Mouse (Mus musculus) heart, embryonic 13.5 days (tissue): ENCODE data around the gene Lce1l. TPM values are rescaled to one million over a fixed set of nuclear protein-coding genes. Genes with fewer than 3 reads are reported as not detected.
"Not testable (repeated sequence)": the region's sequence is repeated elsewhere in the genome, so short reads cannot be mapped to it uniquely, and the experiment has no call there.

Experiments
- ATAC-seq: fragments of 200-750 bp; cut with Nextera tagmentation; 2 replicates; pipeline ENCODE4 v1.8.0; 2017; ENCODE audit warnings: moderate TSS enrichment; ENCODE audit not compliant: insufficient number of reproducible peaks, low FRiP score, low TSS enrichment; ENCODE audit errors: extremely low read depth
- H3K27ac ChIP-seq: fragments of 300-500 bp; sonication (generic); replicated peaks from 2 replicates; pipeline ENCODE4 v1.5.1; 2015; ENCODE audit warnings: moderate library complexity, mild to moderate bottlenecking, inconsistent platforms
- H3K27me3 ChIP-seq: fragments of 300-500 bp; sonication (generic); replicated peaks from 2 replicates; pipeline ENCODE4 v1.6.1; 2015; ENCODE audit warnings: mild to moderate bottlenecking, inconsistent platforms
- H3K36me3 ChIP-seq: fragments of 300-500 bp; sonication (generic); 2 replicates; pipeline ENCODE4 v1.6.1; 2015; ENCODE audit warnings: mild to moderate bottlenecking, inconsistent platforms
- H3K4me1 ChIP-seq: fragments of 300-500 bp; sonication (generic); 2 replicates; pipeline ENCODE4 v1.6.1; 2015; ENCODE audit warnings: inconsistent platforms
- H3K4me2 ChIP-seq: fragments of 300-500 bp; sonication (generic); 2 replicates; pipeline ENCODE4 v1.6.1; 2015; ENCODE audit warnings: inconsistent platforms, mild to moderate bottlenecking, moderate library complexity
- H3K4me3 ChIP-seq: fragments of 300-500 bp; sonication (generic); 2 replicates; pipeline ENCODE4 v1.5.1; 2015; ENCODE audit warnings: moderate library complexity, mild to moderate bottlenecking, inconsistent platforms
- H3K9ac ChIP-seq: fragments of 300-500 bp; sonication (generic); 2 replicates; pipeline ENCODE4 v1.6.1; 2015; ENCODE audit warnings: inconsistent platforms, mild to moderate bottlenecking, moderate library complexity
- H3K9me3 ChIP-seq: fragments of 300-500 bp; sonication (generic); 2 replicates; pipeline ENCODE4 v1.6.1; 2016; ENCODE audit warnings: inconsistent platforms
- WGBS: fragments of 180-500 bp; shearing (Covaris S2); methylation state at CpG from one replicate; pipeline ENCODE4 v1.1.7; 2015; ENCODE audit warnings: mixed read lengths; 5-methylcytosine and 5-hydroxymethylcytosine counted together
- polyA plus RNA-seq: library from polyadenylated mRNA; unstranded; fragments of >200 nt; fragmentation: Nextera tagmentation; extraction: Ambion mirVana; gene quantifications from 2 replicates; pipeline ENCODE4 v1.2.1, GENCODE M21; 2015

Lce1l gene
- polyA plus RNA-seq: not detected in 2 replicates

DNA sequence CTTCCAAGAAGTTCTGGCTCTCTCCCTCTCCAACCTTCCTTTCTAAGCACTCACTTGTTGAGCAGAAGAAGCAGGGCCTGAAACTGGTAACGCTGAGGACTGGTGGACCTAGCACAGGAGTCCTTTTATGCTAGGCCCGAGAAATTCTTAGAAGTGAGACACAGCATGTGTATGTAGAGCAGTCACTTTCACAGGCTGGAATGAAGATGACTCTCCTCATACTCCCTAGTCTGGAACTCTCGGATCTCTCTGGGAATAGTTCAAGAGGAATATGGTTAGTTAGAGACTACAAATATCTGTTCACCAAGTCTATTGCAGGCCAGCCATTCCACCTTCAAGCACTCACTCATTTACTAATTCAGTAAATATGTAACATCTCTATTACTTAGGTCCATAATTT is at the start of gene Lce1l:
Lce1l (minus strand) TSS at position 101 of the 400 bp plus-strand sequence.
- no peaks in the 10 kb centered on the region for H3K9me3 ChIP-seq
- no peaks in the 10 kb centered on the region for H3K36me3 ChIP-seq
- WGBS: 74% methylated on average over 3 of the region's 3 CpGs
- H3K27ac ChIP-seq: no peak within 1 kb of the TSS
- H3K4me3 ChIP-seq: no peak within 1 kb of the TSS
- no peak for ATAC-seq
- H3K4me2 ChIP-seq: no peak within 1 kb of the TSS
- H3K4me1 ChIP-seq: no peaks in the 10 kb centered on the region
- no peak within 1 kb of the TSS for H3K9ac ChIP-seq
- no peaks in the 10 kb centered on the region for H3K27me3 ChIP-seq

DNA sequence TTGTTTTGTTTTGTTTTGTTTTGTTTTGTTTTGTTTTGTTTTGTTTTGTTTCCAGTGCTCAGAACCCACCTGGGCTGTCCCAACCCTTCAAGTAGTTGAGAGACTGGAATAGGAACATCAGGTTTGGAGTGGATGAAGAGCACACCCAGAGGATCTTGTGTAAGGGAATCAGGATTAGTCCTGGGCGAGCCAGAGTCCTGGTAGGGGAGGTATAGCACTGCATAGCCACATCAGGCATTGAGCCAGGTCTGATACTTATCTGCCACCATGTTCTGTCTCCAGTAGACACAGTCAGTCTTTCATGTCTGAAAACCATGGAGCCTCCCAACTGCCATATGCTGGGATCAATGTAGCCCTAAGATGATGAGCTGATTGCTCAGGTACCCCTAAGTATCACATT is 43.4 kb upstream of the Lce1l start:
- WGBS: 43% methylated on average over 1 of the region's 1 CpGs

DNA sequence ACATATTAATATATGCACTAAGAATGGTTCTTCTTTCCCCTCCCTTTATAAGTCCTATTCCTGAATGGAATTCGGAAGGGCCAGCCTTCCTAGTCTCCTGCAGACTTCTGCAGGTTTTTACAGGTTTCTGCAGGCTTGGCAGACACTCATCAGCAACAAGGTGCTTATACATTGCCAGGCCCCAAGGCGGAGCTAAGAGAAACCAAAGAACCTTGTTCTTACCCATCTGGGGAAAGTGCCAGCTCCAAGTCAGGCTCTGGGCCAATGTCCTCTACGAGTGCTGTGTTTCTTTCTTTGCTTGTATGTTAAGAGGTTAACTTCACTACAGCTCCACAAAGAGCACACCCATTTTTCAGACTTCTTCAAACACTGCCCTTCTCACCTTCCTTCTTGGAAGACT is 43.0 kb upstream of the Lce1l start:
- WGBS: 56% methylated on average over 3 of the region's 3 CpGs
- Histone ChIP-seq H3K4me2 (no peak overlapping the region), H3K27ac (no peak overlapping the region), H3K27me3 (no peaks in the 10 kb centered on the region), H3K9me3 (no peaks in the 10 kb centered on the region), H3K9ac (no peak overlapping the region), H3K4me3 (no peak overlapping the region), H3K36me3 (no peaks in the 10 kb centered on the region), H3K4me1 (no peaks in the 10 kb centered on the region)
- no peak for ATAC-seq

More for the DNA sequence above, 43.4 kb upstream of the Lce1l start:
- Histone ChIP-seq H3K27ac (no peak overlapping the region), H3K4me2 (no peak overlapping the region), H3K4me3 (no peak overlapping the region), H3K4me1 (no peaks in the 10 kb centered on the region), H3K9me3 (no peaks in the 10 kb centered on the region), H3K36me3 (no peaks in the 10 kb centered on the region), H3K9ac (no peak overlapping the region), H3K27me3 (no peaks in the 10 kb centered on the region)
- ATAC-seq: no peak

- Histone ChIP-seq H3K4me1 (no peaks in the 10 kb centered on the region), H3K4me3 (no peak overlapping the region)
- WGBS: 74% methylated on average over 3 of the region's 3 CpGs
These were observed 23.1 kb upstream of the Lce1l start for GRCm38 (mm10) chr3:92874180-92874579.

GRCm38 (mm10) chr3:92870116-92870515 is 19.0 kb upstream of the Lce1l start, which contains the start of gene 2310050C09Rik:
TSS of gene 2310050C09Rik (minus strand) at chr3:92870216.
- Histone ChIP-seq H3K27ac (no peak within 1 kb of the TSS), H3K9ac (no peak within 1 kb of the TSS), H3K4me3 (no peak within 1 kb of the TSS), H3K4me2 (no peak within 1 kb of the TSS), H3K27me3 (no peaks in the 10 kb centered on the region), H3K36me3 (no peaks in the 10 kb centered on the region), H3K4me1 (no peaks in the 10 kb centered on the region), H3K9me3 (no peaks in the 10 kb centered on the region)
- no peak for ATAC-seq
- WGBS: 72% methylated on average over 4 of the region's 4 CpGs

More at GRCm38 (mm10) chr3:92874180-92874579, 23.1 kb upstream of the Lce1l start:
- no peaks in the 10 kb centered on the region for H3K36me3 ChIP-seq
- H3K4me2 ChIP-seq: no peak overlapping the region
- no peak overlapping the region for H3K9ac ChIP-seq
- no peaks in the 10 kb centered on the region for H3K9me3 ChIP-seq
- no peaks in the 10 kb centered on the region for H3K27me3 ChIP-seq
- H3K27ac ChIP-seq: no peak overlapping the region
- no peak for ATAC-seq

DNA sequence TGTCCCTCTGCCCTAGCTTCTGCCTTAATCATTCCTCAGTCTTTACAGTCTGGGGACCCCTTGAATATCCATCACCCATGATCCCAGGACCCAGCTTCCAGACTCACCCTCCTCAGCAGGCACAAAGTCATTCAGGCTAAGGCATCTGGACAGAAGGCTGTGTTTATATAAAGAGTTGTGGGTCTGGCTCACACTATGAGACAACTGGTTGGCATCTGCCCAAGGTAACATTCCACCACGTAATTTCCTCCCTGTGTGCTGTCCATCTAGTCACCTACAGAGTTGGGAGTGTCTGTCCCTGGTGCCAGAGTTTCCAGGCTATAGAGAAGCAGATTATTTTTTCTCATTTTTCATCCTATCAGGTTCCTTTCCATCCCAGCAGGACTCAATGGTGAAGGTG is 24.0 kb downstream of the Lce1l start, which contains the start of gene Kprp:
Kprp (minus strand) TSS at position 140 of the 400 bp plus-strand sequence.
- no peak within 1 kb of the TSS for H3K4me2 ChIP-seq
- H3K27ac ChIP-seq: no peak within 1 kb of the TSS
- no peaks in the 10 kb centered on the region for H3K4me1 ChIP-seq
- H3K36me3 ChIP-seq: no peaks in the 10 kb centered on the region
- no peaks in the 10 kb centered on the region for H3K27me3 ChIP-seq
- no peak within 1 kb of the TSS for H3K4me3 ChIP-seq
- no peak for ATAC-seq
- no peaks in the 10 kb centered on the region for H3K9me3 ChIP-seq
- WGBS: 28% methylated on average over 1 of the region's 1 CpGs
- no peak within 1 kb of the TSS for H3K9ac ChIP-seq

DNA sequence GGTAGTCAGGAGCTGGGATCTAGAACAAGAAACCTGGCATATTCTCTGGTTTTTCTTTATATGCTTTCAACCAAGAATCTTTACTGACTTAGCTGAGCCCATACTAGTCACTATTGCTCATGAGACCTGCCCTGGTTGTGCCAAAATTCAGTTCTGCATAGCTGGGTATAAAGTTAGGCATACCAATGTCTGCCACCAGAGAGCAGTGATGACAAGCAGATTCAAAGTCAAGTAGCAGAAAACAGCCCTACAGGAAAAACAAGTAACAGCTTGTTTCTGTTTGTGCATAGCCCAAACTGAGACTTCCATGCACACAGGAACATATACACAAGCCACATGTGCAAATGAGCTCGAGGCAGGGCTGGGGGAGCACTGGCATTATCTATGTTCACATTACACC is 25.3 kb downstream of the Lce1l start:
- Histone ChIP-seq H3K9ac (no peak overlapping the region), H3K4me1 (no peaks in the 10 kb centered on the region), H3K36me3 (no peaks in the 10 kb centered on the region), H3K27me3 (no peaks in the 10 kb centered on the region), H3K4me3 (no peak overlapping the region), H3K27ac (no peak overlapping the region), H3K4me2 (no peak overlapping the region), H3K9me3 (no peaks in the 10 kb centered on the region)
- no peak for ATAC-seq
- WGBS: 23% methylated on average over 1 of the region's 1 CpGs

DNA sequence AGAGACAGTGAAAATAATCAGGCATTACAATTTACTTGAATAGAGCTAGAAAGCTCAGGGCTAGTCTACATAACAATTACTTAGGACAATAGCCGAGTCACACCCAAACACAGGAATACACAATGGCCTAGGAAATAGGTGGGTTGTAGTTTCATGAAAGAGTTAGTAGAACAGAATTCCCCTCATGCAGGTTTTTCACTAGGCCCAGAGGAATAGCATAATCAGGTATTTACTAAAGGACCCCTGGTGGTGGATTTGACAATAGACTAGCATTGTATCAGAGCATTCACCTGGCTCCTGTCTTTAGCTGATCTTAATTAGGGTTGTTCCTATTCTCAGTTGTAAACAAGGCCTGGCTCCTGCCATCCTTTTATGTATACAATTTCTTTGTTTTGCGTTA is 35.0 kb downstream of the Lce1l start:
- not testable (repeated sequence) for H3K36me3 ChIP-seq, H3K9ac ChIP-seq, H3K27me3 ChIP-seq, ATAC-seq, H3K9me3 ChIP-seq, H3K4me1 ChIP-seq, H3K4me2 ChIP-seq, H3K4me3 ChIP-seq, H3K27ac ChIP-seq
- 84% methylated on average over 2 of the region's 2 CpGs for WGBS

GRCm38 (mm10) chr3:92815581-92815980 is 35.5 kb downstream of the Lce1l start:
- H3K27me3 ChIP-seq: no peaks in the 10 kb centered on the region

DNA sequence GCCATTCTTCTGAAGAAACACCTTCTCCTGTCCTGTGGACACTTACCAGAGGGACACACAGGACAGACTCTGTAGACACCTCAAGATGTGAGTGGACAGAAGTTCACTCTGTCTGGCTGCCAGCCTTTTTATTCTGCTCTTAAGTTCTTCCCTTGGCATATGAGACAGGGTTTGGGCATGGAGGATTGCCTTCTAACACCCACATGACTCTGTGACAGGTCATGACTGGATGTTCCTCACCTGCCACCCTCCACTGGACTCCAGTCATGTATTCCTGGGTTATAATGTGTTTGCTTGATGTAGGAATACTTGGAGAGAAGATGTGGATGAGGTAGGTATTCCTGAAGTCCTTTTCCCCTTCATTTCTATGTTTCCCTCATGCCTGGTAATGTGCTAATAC is 43.3 kb downstream of the Lce1l start, which contains the start of gene Lce1k:
Lce1k (minus strand) TSS at position 101 of the 400 bp plus-strand sequence.
- Histone ChIP-seq H3K27ac (no peak within 1 kb of the TSS), H3K36me3 (no peaks in the 10 kb centered on the region)
- no peak for ATAC-seq

More at GRCm38 (mm10) chr3:92815581-92815980, 35.5 kb downstream of the Lce1l start:
- no peak for ATAC-seq
- Histone ChIP-seq H3K4me1 (no peaks in the 10 kb centered on the region), H3K36me3 (no peaks in the 10 kb centered on the region), H3K9ac (no peak overlapping the region), H3K4me2 (no peak overlapping the region), H3K9me3 (no peaks in the 10 kb centered on the region), H3K27ac (no peak overlapping the region), H3K4me3 (no peak overlapping the region)
- WGBS: 74% methylated on average over 3 of the region's 3 CpGs

More for the DNA sequence above, 43.3 kb downstream of the Lce1l start, which contains the start of gene Lce1k:
- H3K27me3 ChIP-seq: no peaks in the 10 kb centered on the region
- H3K9me3 ChIP-seq: no peaks in the 10 kb centered on the region
- no peak within 1 kb of the TSS for H3K9ac ChIP-seq
- no peak within 1 kb of the TSS for H3K4me3 ChIP-seq
- no peak within 1 kb of the TSS for H3K4me2 ChIP-seq
- no peaks in the 10 kb centered on the region for H3K4me1 ChIP-seq
